Mouse (Mus musculus) mouse trophoblast stem cell (cell line): ENCODE measurements around the gene Grid2ip.

Experiments
- in situ Hi-C, 2 experiments: fragments of 300-500 bp; cut with MseI, MboI; formaldehyde crosslinking; loops; 2 replicates in 1 of 2; 3 replicates in 1 of 2; pipeline ENCODE4 v1.15.1; 2025

The Grid2ip gene

GRCm38 (mm10) chr5:143356686-143357388 is at the start of gene Grid2ip:
Gene Grid2ip, plus strand, starts transcription at chr5:143357338.
- in situ Hi-C loops = no loop called here

GRCm38 (mm10) chr5:143308825-143309224 is 48.3 kb upstream of the Grid2ip start:
- in situ Hi-C loops = no loop called here

GRCm38 (mm10) chr5:143309916-143310315 is 47.2 kb upstream of the Grid2ip start:
- in situ Hi-C loops = no loop called here

GRCm38 (mm10) chr5:143311886-143312285 is 45.3 kb upstream of the Grid2ip start:
- in situ Hi-C loops = no loop called here

- in situ Hi-C loops = no loop called here
Observed at GRCm38 (mm10) chr5:143314183-143314729, 42.9 kb upstream of the Grid2ip start.

DNA sequence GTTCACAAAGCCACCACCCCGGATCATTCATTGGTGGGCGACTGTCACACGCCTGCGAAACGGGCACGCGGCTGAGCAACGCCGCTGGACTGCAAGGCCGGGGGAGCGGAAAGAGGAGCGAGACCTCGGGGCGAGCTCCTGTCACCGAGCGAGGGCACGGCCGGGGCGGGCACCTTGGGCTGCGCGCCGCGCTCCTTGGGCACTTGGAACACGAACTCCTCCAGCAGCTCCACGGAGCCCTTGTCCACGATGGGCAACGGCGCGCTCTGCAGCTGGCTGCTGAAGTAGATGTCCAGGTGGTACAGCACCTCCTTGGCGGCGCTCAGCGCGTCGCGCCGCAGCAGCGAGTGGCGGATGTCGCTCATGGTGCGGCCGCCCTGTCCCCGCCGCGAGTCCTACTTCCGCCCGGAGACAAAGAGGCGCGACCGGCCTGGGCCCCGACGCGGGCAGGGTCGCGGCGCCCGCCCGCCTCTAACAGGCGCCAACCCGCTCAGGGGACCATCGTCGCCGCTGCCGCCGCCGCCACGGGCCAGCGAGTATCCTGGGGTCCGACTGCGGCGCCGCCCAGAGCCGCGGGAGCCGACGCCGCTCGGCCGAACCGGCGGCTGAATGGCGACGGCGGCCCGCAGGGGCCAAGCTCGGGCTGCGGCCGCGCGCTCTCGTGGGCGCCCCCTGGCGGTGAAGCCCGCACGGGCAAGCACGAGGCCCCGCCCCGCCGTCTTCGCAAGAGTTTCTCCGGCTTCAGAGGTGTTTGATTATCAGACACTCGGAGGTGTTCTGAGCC is 42.2 kb upstream of the Grid2ip start, which contains the start of gene E130309D02Rik:
TSS of gene E130309D02Rik (minus strand) at position 631 of the 784 bp plus-strand sequence.
- in situ Hi-C loops = no loop called here

- in situ Hi-C loops = no loop called here
Observed at GRCm38 (mm10) chr5:143315514-143315888, 41.6 kb upstream of the Grid2ip start.

DNA sequence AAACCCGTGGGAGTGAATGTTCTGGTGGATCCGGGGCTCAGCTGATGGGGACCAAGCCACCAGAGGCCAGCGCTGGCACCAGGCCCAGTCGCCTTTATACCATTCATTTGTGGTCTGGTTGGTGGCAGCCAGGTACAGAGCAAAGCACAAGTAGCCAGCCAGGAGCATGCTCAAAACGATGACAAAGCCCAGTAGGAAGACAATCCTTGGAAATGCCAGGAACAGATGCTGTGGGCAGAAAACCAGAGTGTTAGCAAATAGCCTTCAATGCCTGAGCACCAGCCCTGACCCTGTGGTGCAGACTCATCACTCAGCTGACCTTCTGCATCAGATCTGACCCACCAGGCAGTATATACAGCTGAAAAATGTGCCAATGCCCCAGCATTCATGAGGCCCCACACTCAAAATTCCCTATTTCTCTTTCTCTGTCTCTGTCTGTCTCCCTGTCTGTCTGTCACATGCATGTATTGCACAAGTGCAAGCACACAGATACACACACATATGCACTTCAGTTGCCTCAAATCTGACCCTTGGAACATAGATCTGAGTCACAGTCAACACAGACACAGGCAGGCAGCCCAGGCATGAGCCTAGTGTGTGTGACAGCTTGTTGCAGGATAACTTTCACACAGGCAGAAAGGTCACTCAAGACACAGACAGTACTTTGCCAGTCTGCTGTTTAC is 40.4 kb upstream of the Grid2ip start:
- in situ Hi-C loops = no loop called here

DNA sequence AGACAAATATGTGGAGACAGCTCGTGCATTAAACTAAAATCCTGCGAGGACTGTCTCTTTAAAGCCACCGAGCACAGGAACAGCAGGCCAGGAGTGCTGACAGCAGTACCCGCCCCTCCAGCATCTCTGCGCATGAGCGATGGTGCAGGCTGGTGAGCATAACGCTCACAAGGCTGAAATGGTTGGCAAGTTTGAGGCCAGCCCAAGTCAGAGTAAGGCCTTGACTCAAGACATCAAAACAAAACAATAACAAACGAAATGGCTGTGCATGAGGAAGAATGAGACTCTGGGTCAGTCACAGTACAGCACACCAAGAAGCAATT is 39.9 kb upstream of the Grid2ip start:
- in situ Hi-C loops = no loop called here

GRCm38 (mm10) chr5:143328690-143329495 is 28.2 kb upstream of the Grid2ip start, which contains the start of gene Zdhhc4:
Gene Zdhhc4, minus strand, starts transcription at chr5:143329256.
- in situ Hi-C loops = no loop called here

DNA sequence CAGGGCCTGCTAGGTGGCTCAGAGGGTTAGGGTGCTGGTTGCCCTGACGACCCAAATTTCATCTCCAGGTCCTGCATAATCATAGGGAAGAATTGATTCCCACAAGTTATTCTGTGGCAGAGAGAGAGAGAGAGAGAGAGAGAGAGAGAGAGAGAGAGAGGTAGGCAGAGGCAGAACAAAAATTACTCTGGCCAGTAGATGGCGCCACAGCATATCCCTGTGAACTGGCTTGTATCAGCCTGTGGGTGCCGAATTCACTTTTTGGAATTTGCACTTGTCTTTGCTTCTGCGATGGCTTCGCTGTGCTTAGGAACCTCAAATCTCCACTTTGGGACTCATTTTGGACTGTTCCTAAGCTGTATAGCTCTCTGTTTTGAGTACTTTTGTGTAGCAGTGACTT is 23.3 kb upstream of the Grid2ip start:
- in situ Hi-C loops = loop anchor here in 1 of 2 experiments (10.0 kb wide), 1 partner anchor 91 kb away; no protein-coding TSS in a partner anchor

GRCm38 (mm10) chr5:143334418-143335088 is 22.6 kb upstream of the Grid2ip start:
- in situ Hi-C loops = loop anchor here in 1 of 2 experiments (10.0 kb wide), 1 partner anchor 90 kb away; no protein-coding TSS in a partner anchor

DNA sequence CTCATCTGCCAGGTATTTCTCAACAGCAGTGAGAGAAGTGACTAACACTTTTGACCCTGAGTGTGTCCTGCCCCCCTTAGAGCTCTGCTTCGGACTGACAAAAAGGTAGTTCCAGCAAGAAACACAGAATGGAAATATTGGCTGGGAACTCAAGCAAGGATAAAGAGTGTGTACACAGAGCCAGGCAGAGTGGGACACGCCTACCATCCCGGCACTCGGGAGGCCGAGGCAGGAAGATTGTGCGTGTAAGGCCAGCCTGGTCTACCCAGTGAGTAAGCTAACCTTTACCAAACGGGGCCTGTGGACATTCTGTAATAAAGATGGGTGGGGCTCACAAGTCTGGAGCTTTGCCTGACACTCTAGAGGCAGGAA is 22.1 kb upstream of the Grid2ip start:
- in situ Hi-C loops = loop anchor here in 1 of 2 experiments (10.0 kb wide), 1 partner anchor 90 kb away; no protein-coding TSS in a partner anchor

GRCm38 (mm10) chr5:143336559-143336958 is 20.6 kb upstream of the Grid2ip start:
- in situ Hi-C loops = loop anchor here in 1 of 2 experiments (10.0 kb wide), 1 partner anchor 88 kb away; no protein-coding TSS in a partner anchor

DNA sequence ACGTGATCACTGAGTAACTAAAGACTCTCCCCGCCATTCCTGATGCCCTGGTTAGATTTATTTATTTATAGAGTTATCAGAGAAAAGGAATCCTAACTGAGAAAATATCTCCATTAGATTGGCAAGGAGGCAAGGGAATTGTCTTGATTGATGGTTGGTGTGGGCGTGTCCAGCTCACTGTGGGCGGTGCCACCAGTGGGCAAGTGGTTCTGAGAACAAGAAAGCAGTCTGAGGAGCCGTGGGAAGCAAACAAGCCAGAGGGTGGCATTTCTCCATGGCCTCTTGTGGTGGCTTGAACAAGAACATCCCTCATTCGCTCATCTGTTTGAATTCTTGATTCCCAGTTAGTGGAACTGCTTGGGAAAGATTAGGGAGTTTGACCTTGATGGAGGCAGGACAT is 17.5 kb upstream of the Grid2ip start:
- in situ Hi-C loops = loop anchor here in 1 of 2 experiments (10.0 kb wide), 1 partner anchor 85 kb away; no protein-coding TSS in a partner anchor

DNA sequence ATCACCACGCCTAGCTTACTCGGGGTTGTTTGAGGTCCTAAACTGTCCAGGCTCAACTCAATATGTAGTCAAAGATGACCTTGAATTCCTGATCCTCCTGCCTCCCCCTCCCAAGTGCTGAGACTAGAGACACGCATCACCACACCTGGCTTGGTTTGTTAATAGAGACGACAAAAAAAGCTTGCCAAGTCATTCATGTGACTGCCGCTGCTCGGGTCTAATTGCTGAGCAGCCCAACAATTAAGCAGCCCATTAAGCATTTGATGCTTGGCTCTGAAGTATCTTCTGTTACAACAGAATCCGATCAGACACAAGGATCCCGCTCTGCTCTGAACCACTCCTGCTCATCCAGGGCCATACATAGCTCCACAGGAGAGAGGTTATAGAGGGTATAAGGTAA is 10.8 kb upstream of the Grid2ip start:
- in situ Hi-C loops = no loop called here

GRCm38 (mm10) chr5:143356017-143356416 is 1.1 kb upstream of the Grid2ip start:
- in situ Hi-C loops = no loop called here

- in situ Hi-C loops = no loop called here
Observed at GRCm38 (mm10) chr5:143357564-143357963, 426 bp downstream of the Grid2ip start.

DNA sequence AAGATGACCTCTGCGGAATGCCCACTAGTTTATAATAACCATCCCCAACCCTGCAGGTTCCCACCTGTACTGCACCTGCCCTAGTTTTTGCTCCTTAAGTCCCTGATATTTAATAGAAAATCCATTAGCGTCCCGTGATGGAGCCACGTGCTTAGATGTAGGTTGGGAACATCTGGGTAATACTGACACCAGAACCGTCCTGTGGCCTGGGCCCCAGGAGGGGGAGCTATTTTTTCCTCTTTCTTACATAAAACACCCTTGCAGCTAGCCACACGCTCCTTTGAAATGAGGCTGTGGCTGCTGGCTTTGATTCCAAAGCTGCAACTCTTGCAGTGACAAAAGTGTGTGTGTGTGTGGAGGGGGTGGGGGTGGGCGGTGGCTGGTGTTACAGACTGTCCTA is 2.1 kb downstream of the Grid2ip start:
- in situ Hi-C loops = no loop called here

- in situ Hi-C loops = no loop called here
Observed at GRCm38 (mm10) chr5:143360000-143360399, 2.9 kb downstream of the Grid2ip start.
